Mouse (Mus musculus): ENCODE measurements around the gene Gpat3.

Gene Gpat3

GRCm38 (mm10) chr5:100860417-100861053, 15.0 kb downstream of the Gpat3 start:
- intact Hi-C loops (cut with DNase I): no loop called here

- intact Hi-C loops (cut with DNase I): no loop called here
Measured at GRCm38 (mm10) chr5:100861140-100861539, 15.6 kb downstream of the Gpat3 start.

- intact Hi-C loops (cut with DNase I): no loop called here
Measured at GRCm38 (mm10) chr5:100861811-100862210, 16.3 kb downstream of the Gpat3 start.

GRCm38 (mm10) chr5:100863091-100863490, 17.6 kb downstream of the Gpat3 start:
- intact Hi-C loops (cut with DNase I): no loop called here

- intact Hi-C loops (cut with DNase I): no loop called here
Measured at GRCm38 (mm10) chr5:100864438-100864837, 18.9 kb downstream of the Gpat3 start.

- intact Hi-C loops (cut with DNase I): no loop called here
Measured at GRCm38 (mm10) chr5:100866183-100866582, 20.7 kb downstream of the Gpat3 start.

GRCm38 (mm10) chr5:100869197-100869895, 23.8 kb downstream of the Gpat3 start:
- intact Hi-C loops (cut with DNase I): no loop called here

- intact Hi-C loops (cut with DNase I): no loop called here
Measured at GRCm38 (mm10) chr5:100871987-100872386, 26.5 kb downstream of the Gpat3 start.

- intact Hi-C loops (cut with DNase I): no loop called here
Measured at GRCm38 (mm10) chr5:100874721-100875120, 29.2 kb downstream of the Gpat3 start.

GRCm38 (mm10) chr5:100875180-100875579, 29.7 kb downstream of the Gpat3 start:
- intact Hi-C loops (cut with DNase I): no loop called here

- intact Hi-C loops (cut with DNase I): no loop called here
Measured at GRCm38 (mm10) chr5:100877021-100877420, 31.5 kb downstream of the Gpat3 start.

- intact Hi-C loops (cut with DNase I): no loop called here
Measured at GRCm38 (mm10) chr5:100885216-100885615, 39.7 kb downstream of the Gpat3 start.

GRCm38 (mm10) chr5:100886331-100886988, 40.9 kb downstream of the Gpat3 start:
- intact Hi-C loops (cut with DNase I): no loop called here

- intact Hi-C loops (cut with DNase I): no loop called here
Measured at GRCm38 (mm10) chr5:100896199-100896598, 50.7 kb downstream of the Gpat3 start.

- intact Hi-C loops (cut with DNase I): no loop called here
Measured at GRCm38 (mm10) chr5:100899745-100900489, 54.4 kb downstream of the Gpat3 start.

- intact Hi-C loops (cut with DNase I): no loop called here
Measured at GRCm38 (mm10) chr5:100901046-100901445, 55.5 kb downstream of the Gpat3 start.

GRCm38 (mm10) chr5:100908478-100908877, 63.0 kb downstream of the Gpat3 start:
- intact Hi-C loops (cut with DNase I): no loop called here

- intact Hi-C loops (cut with DNase I): no loop called here
Measured at GRCm38 (mm10) chr5:100908901-100909300, 63.4 kb downstream of the Gpat3 start.

- intact Hi-C loops (cut with DNase I): no loop called here
Measured at GRCm38 (mm10) chr5:100909691-100910090, 64.2 kb downstream of the Gpat3 start.

GRCm38 (mm10) chr5:100911502-100912097, 66.1 kb downstream of the Gpat3 start:
- intact Hi-C loops (cut with DNase I): no loop called here

GRCm38 (mm10) chr5:100912366-100912765, 66.9 kb downstream of the Gpat3 start:
- intact Hi-C loops (cut with DNase I): no loop called here

Data from adrenal gland (tissue).